13 mouse cellular contexts compared by ENCODE assay signal in genomic region chr6:145335876-145336768, GRCm38 (mm10).
DNase-seq lines count a peak whose midpoint lies in the region; ATAC-seq lines count a peak whose summit lies in the region.
"Had no signal": no experiment of that assay in that cellular context is flagged by ENCODE, and none has a peak within 500 bp of the region (broad histone marks: within the 10 kb centered on the region; RNA-seq: fewer than 3 reads in every experiment).

No protein-coding gene starts in this region.

- H3K27ac ChIP-seq in kidney, embryonic 16.5 days (ENCODE audit: low read length): no peak overlapping the region
- H3K27ac ChIP-seq in liver, embryonic 13.5 days: peak overlapping the region; percentile 77
- H3K27ac ChIP-seq in midbrain, embryonic 14.5 days (replicated peaks; ENCODE audit: low read depth, low read length): no peak overlapping the region
- H3K27ac ChIP-seq: kidney, embryonic 15.5 days; midbrain, embryonic 12.5 days had no signal

- H3K4me2 ChIP-seq in kidney, embryonic 16.5 days (replicated peaks; ENCODE audit: low read depth, low read length): no peak overlapping the region
- 0 out of 2 replicates have a peak overlapping the region, but pooled peaks have one; percentile 6 for H3K4me2 ChIP-seq in liver, embryonic 13.5 days
- H3K4me2 ChIP-seq in midbrain, embryonic 14.5 days (ENCODE audit: low read length): no peak overlapping the region
- H3K4me2 ChIP-seq: kidney, embryonic 15.5 days; midbrain, embryonic 12.5 days had no signal

- H3K4me3 ChIP-seq in kidney, embryonic 16.5 days (ENCODE audit: low read length): no peak overlapping the region
- H3K4me3 ChIP-seq in liver, embryonic 13.5 days (replicated peaks): no peak overlapping the region
- H3K4me3 ChIP-seq in midbrain, embryonic 14.5 days (replicated peaks; ENCODE audit: low read depth, low read length): no peak overlapping the region
- H3K4me3 ChIP-seq: kidney, embryonic 15.5 days; midbrain, embryonic 12.5 days had no signal

- intact Hi-C loops in gastrocnemius, postnatal 14 days (cut with DNase I; ENCODE audit: low total_unique reads): no loop called here

- 65% methylated on average over 18 of the region's 18 CpGs for WGBS in kidney, embryonic 16.5 days
- WGBS in liver, embryonic 13.5 days (ENCODE audit: insufficient replicate concordance): 55% methylated on average over 18 of the region's 18 CpGs
- WGBS in midbrain, embryonic 14.5 days: 74% methylated on average over 18 of the region's 18 CpGs

- H3K27me3 ChIP-seq in kidney, embryonic 16.5 days (ENCODE audit: insufficient read depth, low read length): no peaks in the 10 kb centered on the region
- H3K27me3 ChIP-seq in liver, embryonic 13.5 days: peaks cover 14% of the 10 kb centered on the region
- no peaks in the 10 kb centered on the region for H3K27me3 ChIP-seq in midbrain, embryonic 14.5 days (ENCODE audit: control insufficient read depth, insufficient read depth, low read length)

- H3K36me3 ChIP-seq in kidney, embryonic 16.5 days (ENCODE audit: insufficient read depth, low read length): no peaks in the 10 kb centered on the region
- H3K36me3 ChIP-seq in liver, embryonic 13.5 days: no peaks in the 10 kb centered on the region
- H3K36me3 ChIP-seq in midbrain, embryonic 14.5 days (ENCODE audit: control insufficient read depth, insufficient read depth, low read length): no peaks in the 10 kb centered on the region
- H3K36me3 ChIP-seq: kidney, embryonic 15.5 days; midbrain, embryonic 12.5 days had no signal

- H3K9me3 ChIP-seq in kidney, embryonic 16.5 days (ENCODE audit: low read length): no peaks in the 10 kb centered on the region
- no peaks in the 10 kb centered on the region; the same call in 1 of the 2 replicates for H3K9me3 ChIP-seq in liver, embryonic 13.5 days (replicated peaks)
- no peaks in the 10 kb centered on the region for H3K9me3 ChIP-seq in midbrain, embryonic 14.5 days (ENCODE audit: control insufficient read depth, low read length)
- H3K9me3 ChIP-seq: kidney, embryonic 15.5 days; midbrain, embryonic 12.5 days had no signal

- H3K9ac ChIP-seq in kidney, embryonic 16.5 days (replicated peaks; ENCODE audit: low read length): no peak overlapping the region
- no peak overlapping the region for H3K9ac ChIP-seq in liver, embryonic 13.5 days
- no peak overlapping the region for H3K9ac ChIP-seq in midbrain, embryonic 14.5 days (replicated peaks; ENCODE audit: low read length)
- H3K9ac ChIP-seq: forebrain, postnatal 0 days; kidney, embryonic 15.5 days; midbrain, embryonic 12.5 days had no signal

- peaks cover 12% of the 10 kb centered on the region for H3K4me1 ChIP-seq in kidney, embryonic 16.5 days (ENCODE audit: insufficient read depth, low read length)
- peaks cover 38% of the 10 kb centered on the region for H3K4me1 ChIP-seq in liver, embryonic 13.5 days (replicated peaks)
- H3K4me1 ChIP-seq in midbrain, embryonic 14.5 days (ENCODE audit: control insufficient read depth, insufficient read depth, low read length): no peaks in the 10 kb centered on the region

- ATAC-seq in kidney, embryonic 16.5 days (ENCODE audit: low FRiP score, low TSS enrichment): no peak
- no peak for ATAC-seq in liver, embryonic 13.5 days (ENCODE audit: low read depth)
- ATAC-seq in midbrain, embryonic 14.5 days (ENCODE audit: low FRiP score, low TSS enrichment): no peak
- ATAC-seq: forebrain, postnatal 0 days had no signal

- peak; percentile 25 to 51 for DNase-seq in gastrocnemius, adult 8-10 months (ENCODE audit: low spot score in 2 of 2)
- DNase-seq in gastrocnemius, postnatal 14 days: no peak
- DNase-seq in kidney, postnatal 36 days: peak; percentile 17 to 24
- no peak for DNase-seq in liver, embryonic 13.5 days
- no peak for DNase-seq in testis, postnatal 14 days (ENCODE audit: low spot score)
- no peak for DNase-seq in natural killer cell, adult 2 months (ENCODE audit: low spot score in 2 of 2)
- no peak for DNase-seq in midbrain, embryonic 14.5 days
- DNase-seq: cerebellum, adult 11-12 months; forebrain, postnatal 0 days; lung, postnatal 14 days had no signal

Comparison
In these comparisons a context has a peak if more than half of its experiments do, and no peak if none do; other contexts are left out.
1. DNase-seq: peak in gastrocnemius, adult 8-10 months (2 of 2) and kidney, postnatal 36 days (2 of 2); none in gastrocnemius, postnatal 14 days (single experiment), liver, embryonic 13.5 days (single experiment), testis, postnatal 14 days (single experiment), natural killer cell, adult 2 months (0 of 2) and midbrain, embryonic 14.5 days (single experiment).